Comparison of ENCODE assay signal across 8 mouse cellular contexts in the genomic region with DNA sequence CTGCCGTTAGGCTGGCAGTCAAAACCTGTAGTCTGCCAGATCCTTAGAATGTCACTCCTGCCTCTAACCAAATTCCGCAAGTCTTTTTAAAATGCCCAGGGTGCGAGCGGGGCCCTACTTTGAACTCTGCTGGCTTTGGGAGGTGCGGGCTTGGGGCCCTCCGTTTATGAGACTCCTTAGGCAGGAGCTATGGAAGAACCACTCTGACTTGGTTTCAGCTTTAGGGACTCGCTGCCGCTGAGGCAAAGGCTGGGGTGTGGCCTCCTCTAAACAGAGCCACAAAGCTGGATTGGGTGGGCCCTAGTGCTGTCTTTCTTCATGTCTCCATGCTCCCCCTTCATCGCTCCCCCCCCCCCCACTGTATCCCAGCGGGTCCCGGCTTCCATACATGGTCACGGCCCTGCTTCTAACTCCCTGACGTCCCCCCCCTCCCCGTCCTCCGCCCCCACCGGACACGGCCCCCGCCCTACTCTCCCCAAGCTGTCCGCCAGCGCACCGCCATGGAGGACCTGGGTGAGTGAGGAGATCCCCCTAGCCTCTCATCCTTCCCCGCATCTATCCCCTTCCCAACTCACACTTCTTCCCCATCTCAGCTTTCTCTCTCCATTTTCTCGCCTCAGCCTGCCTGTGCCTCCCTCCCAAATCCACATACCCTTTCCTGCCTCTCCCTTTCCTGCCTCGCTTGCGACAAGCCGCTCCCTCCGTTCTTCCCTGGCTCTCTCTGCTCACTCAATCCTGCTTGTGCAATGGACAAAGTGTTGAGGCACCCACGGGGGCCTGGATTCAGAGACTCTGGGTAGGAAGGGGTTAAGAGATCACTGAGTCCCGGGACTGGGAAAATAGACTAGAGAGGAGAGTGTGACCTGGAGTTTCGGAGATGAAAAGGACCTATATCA. TPM values are rescaled to one million over a fixed set of nuclear protein-coding genes. Genes with fewer than 3 reads are reported as not detected.
DNase-seq lines count a peak whose midpoint lies in the region; ATAC-seq and TF ChIP-seq lines count a peak whose summit lies in the region.

A gene (plus strand): TSS at position 317 of the 896 bp plus-strand sequence.

- peak within 1 kb of the TSS; percentile 89 for H3K27ac ChIP-seq in intestine, embryonic 14.5 days (ENCODE audit: low read depth)

- no peaks in the 10 kb centered on the region for H3K9me3 ChIP-seq in megakaryocyte, embryonic 14.5 days
- H3K9me3 ChIP-seq in intestine, embryonic 14.5 days (ENCODE audit: control insufficient read depth, low read length): no peaks in the 10 kb centered on the region

- peak within 1 kb of the TSS; percentile 88 for H3K4me3 ChIP-seq in megakaryocyte, embryonic 14.5 days (replicated peaks)
- peak within 1 kb of the TSS; percentile 54 for H3K4me3 ChIP-seq in intestine, embryonic 14.5 days (ENCODE audit: low read depth, low read length)
- H3K4me3 ChIP-seq in myocyte: peak within 1 kb of the TSS; percentile 78

- H3K4me1 ChIP-seq in megakaryocyte, embryonic 14.5 days: peaks cover 21% of the 10 kb centered on the region
- peaks cover 23% of the 10 kb centered on the region; the same call in 1 of the 2 replicates for H3K4me1 ChIP-seq in intestine, embryonic 14.5 days (replicated peaks; ENCODE audit: control insufficient read depth, insufficient read depth, low read length)

- H3K4me2 ChIP-seq in intestine, embryonic 14.5 days (ENCODE audit: low read length): peak within 1 kb of the TSS; percentile 67
- peak within 1 kb of the TSS; percentile 85 for H3K4me2 ChIP-seq in myocyte (ENCODE audit: low read depth)

- peak within 1 kb of the TSS; percentile 78 for H3K9ac ChIP-seq in intestine, embryonic 14.5 days (ENCODE audit: low read length)

- peaks cover 22% of the 10 kb centered on the region for H3K79me2 ChIP-seq in myocyte (ENCODE audit: control insufficient read depth, insufficient read depth)

- peak; percentile 74 for TF ChIP-seq POLR2A in myocyte (IDR thresholded peaks at IDR 0.05; ENCODE audit: insufficient read length, low read depth)

- peak within 1 kb of the TSS; percentile 76 for H3ac ChIP-seq in myocyte (ENCODE audit: control insufficient read depth, insufficient read length)

- peak; percentile 32 for DNase-seq in embryo, embryonic 11.5 days (ENCODE audit: low read depth, low spot score)
- DNase-seq in gastrocnemius, postnatal 14 days: peak; percentile 73
- peak; percentile 79 for DNase-seq in intestine, embryonic 14.5 days (ENCODE audit: low spot score)
- DNase-seq in liver: peak; percentile 69
- peak; percentile 51 to 53 for DNase-seq in urinary bladder, postnatal 36 days (ENCODE audit: low spot score in 2 of 2)

- no peak for ATAC-seq in megakaryocyte, adult 5-6 weeks (ENCODE audit: poor library complexity, severe bottlenecking)
- peak; percentile 87 for ATAC-seq in intestine, embryonic 14.5 days (replicated peaks; ENCODE audit: low FRiP score, low TSS enrichment, low read depth)

- intact Hi-C loops in gastrocnemius, postnatal 14 days (cut with DNase I; ENCODE audit: low total_unique reads): loop anchor here (2.0 kb wide), 1 partner anchor 98 kb away; no protein-coding TSS in a partner anchor

- H3K36me3 ChIP-seq in megakaryocyte, embryonic 14.5 days (replicated peaks; ENCODE audit: low read length): peaks cover 45% of the 10 kb centered on the region
- peaks cover 57% of the 10 kb centered on the region for H3K36me3 ChIP-seq in intestine, embryonic 14.5 days (ENCODE audit: control insufficient read depth, insufficient read depth, low read length)
- peaks cover 12% of the 10 kb centered on the region for H3K36me3 ChIP-seq in myocyte (ENCODE audit: control insufficient read depth, insufficient read depth)

- peaks cover 22% of the 10 kb centered on the region for H3K27me3 ChIP-seq in megakaryocyte, embryonic 14.5 days (replicated peaks)
- no peaks in the 10 kb centered on the region for H3K27me3 ChIP-seq in intestine, embryonic 14.5 days (replicated peaks; ENCODE audit: control insufficient read depth, insufficient read depth, low read length)
- H3K27me3 ChIP-seq in myocyte (ENCODE audit: control insufficient read depth, insufficient read depth, insufficient read length): no peaks in the 10 kb centered on the region

- 1% methylated on average over 29 of the region's 30 CpGs for WGBS in intestine, embryonic 14.5 days

TF ChIP-seq in myocyte, 11 proteins besides CTCF, POLR2A, EP300 and RAD21:
- peak; percentile 89 for TF ChIP-seq POLR2AphosphoS2 (IDR thresholded peaks at IDR 0.05; ENCODE audit: insufficient read length, low read depth)
- peak; percentile 34 for TF ChIP-seq SRF (IDR thresholded peaks at IDR 0.05; ENCODE audit: control insufficient read depth, insufficient read length, low read depth)
- no peak for TF ChIP-seq MYOD1 (IDR thresholded peaks at IDR 0.05; ENCODE audit: control insufficient read depth in 1 of 3, insufficient read length in 2 of 3, low read depth in 2 of 3)
TF ChIP-seq in myocyte: peak in this region for 2.

RNA-seq across cellular contexts. Expression of the gene that starts here (rescaled TPM):
- 12.9 TPM in 2 replicates for polyA plus RNA-seq in megakaryocyte, embryonic 14.5 days (2012; ENCODE audit: insufficient read depth, low replicate concordance)
- total RNA-seq in megakaryocyte, adult 5-6 weeks (2015): 1.1 TPM in 1 of 2 replicates, not detected in the other
- total RNA-seq in megakaryocyte, adult 5-6 weeks (2017): 0.07 TPM in 1 of 2 replicates, not detected in the other
- 10 to 100 TPM; 19.5 to 20.8 TPM for total RNA-seq in gastrocnemius, postnatal 14 days (2021)
- 178 and 179 TPM in 2 replicates for polyA plus RNA-seq in intestine, embryonic 14.5 days (2014; fragmentation: Nextera tagmentation; extraction: Ambion mirVana)
- polyA plus RNA-seq in myocyte (2012; fragmentation: generic; extraction: Trizol): 58.1 TPM

Comparison
In these comparisons a context has a peak if more than half of its experiments do, and no peak if none do; other contexts are left out.
1. RNA of the gene that starts here (total RNA-seq): 19.5 to 20.8 TPM in gastrocnemius, postnatal 14 days; 0.07 to 1.1 TPM in megakaryocyte, adult 5-6 weeks; every median in the first group is over 4 times any median in the second.
2. Peak in every context shown above with its lines, with median percentiles within 50 percentile points of each other: H3K4me3 ChIP-seq and DNase-seq.